Mouse (Mus musculus) heart, embryonic 16.5 days (tissue): ENCODE results near the gene Sulf2. TPM values are rescaled to one million over a fixed set of nuclear protein-coding genes. Genes with fewer than 3 reads are reported as not detected.

ENCODE experiments used
- ATAC-seq: fragments of 200-750 bp; cut with Nextera tagmentation; replicated peaks from 2 replicates; pipeline ENCODE4 v1.8.0; 2017; ENCODE audit warnings: moderate number of reproducible peaks; ENCODE audit not compliant: insufficient read depth, low FRiP score; ENCODE audit errors: extremely low read depth
- H3K27ac ChIP-seq: fragments of 300-500 bp; sonication (generic); 2 replicates; pipeline ENCODE4 v1.5.1; 2014; ENCODE audit warnings: mild to moderate bottlenecking, low read length, control low read depth, moderate library complexity
- H3K27me3 ChIP-seq: fragments of 300-500 bp; sonication (generic); 2 replicates; pipeline ENCODE4 v1.6.1; 2014; ENCODE audit warnings: low read length, mixed read lengths; ENCODE audit not compliant: control insufficient read depth, insufficient read depth
- H3K36me3 ChIP-seq: fragments of 300-500 bp; sonication (generic); 2 replicates; pipeline ENCODE4 v1.6.1; 2014; ENCODE audit not compliant: control insufficient read depth, insufficient read depth
- H3K4me1 ChIP-seq: fragments of 300-500 bp; sonication (generic); 2 replicates; pipeline ENCODE4 v1.6.1; 2014; ENCODE audit warnings: low read length, mixed read lengths; ENCODE audit not compliant: control insufficient read depth, insufficient read depth
- H3K4me2 ChIP-seq: fragments of 300-500 bp; sonication (generic); 2 replicates; pipeline ENCODE4 v1.6.1; 2014; ENCODE audit warnings: low read depth, mild to moderate bottlenecking, control low read depth, low read length
- H3K4me3 ChIP-seq: fragments of 300-500 bp; sonication (generic); 2 replicates; pipeline ENCODE4 v1.5.1; 2014; ENCODE audit warnings: mild to moderate bottlenecking, control low read depth, low read length
- H3K9ac ChIP-seq: fragments of 300-500 bp; sonication (generic); 2 replicates; pipeline ENCODE4 v1.6.1; 2014; ENCODE audit warnings: low read length, control low read depth
- H3K9me3 ChIP-seq: fragments of 300-500 bp; sonication (generic); replicated peaks from 2 replicates; pipeline ENCODE4 v1.6.1; 2016; ENCODE audit warnings: low read length; ENCODE audit not compliant: control insufficient read depth
- WGBS: fragments of 180-500 bp; shearing (Covaris S2); extraction: QIAGEN DNeasy Blood & Tissue Kit; methylation state at CpG from one replicate; pipeline ENCODE4 v1.1.7; 2014; 5-methylcytosine and 5-hydroxymethylcytosine counted together
- polyA plus RNA-seq: library from polyadenylated mRNA; unstranded; fragments of >200 nt; fragmentation: Nextera tagmentation; extraction: Ambion mirVana; gene quantifications from 2 replicates; pipeline ENCODE4 v1.2.1, GENCODE M21; 2015

Sulf2 gene
- polyA plus RNA-seq, 1 experiment from 2014 or later: 61.8 TPM

DNA sequence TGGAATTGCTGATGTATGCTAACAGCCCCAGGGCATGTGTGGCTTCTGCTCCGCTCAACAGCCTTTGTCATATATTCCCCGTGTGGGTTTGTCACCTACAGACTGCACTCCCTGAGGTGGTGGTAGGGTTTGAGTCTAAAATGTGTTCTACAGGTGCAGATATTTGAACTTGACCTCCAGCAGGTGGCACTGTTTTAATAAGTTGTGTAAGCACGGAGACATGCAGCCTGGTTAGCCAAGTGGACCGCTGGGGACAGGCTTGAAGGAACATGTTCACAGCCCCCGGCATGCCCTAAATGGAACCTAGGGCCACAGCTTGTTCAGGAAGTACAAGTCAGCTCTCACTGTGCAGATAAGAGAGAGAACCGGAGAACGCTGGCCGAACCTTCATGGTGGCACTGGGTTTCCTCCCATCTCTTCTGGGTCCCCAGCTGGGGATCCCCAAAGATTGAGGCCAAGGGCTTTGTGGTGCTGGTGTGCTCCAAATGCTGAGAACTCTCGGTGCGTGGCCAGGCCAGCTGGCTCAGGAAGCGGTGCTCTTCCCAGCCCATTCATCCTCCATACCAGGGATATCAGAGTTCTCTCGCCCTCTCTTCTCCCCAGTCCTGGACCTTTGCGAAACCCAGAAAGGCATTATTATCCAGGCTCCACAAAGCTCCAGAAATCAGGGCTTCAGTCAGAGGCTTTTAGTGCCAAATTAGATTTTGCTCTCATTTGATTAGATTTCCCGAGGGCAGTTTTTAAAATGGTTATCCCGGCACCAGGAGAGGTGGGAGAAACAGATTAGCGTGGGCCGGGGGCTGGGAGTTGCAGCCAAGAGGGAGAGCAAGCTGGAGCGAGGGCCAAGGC lies 57.8 kb downstream of the Sulf2 start:
- Histone ChIP-seq H3K27ac (peak overlapping the region; percentile 37), H3K9ac (peak overlapping the region; percentile 41; the same call in 1 of the 2 replicates), H3K27me3 (no peaks in the 10 kb centered on the region), H3K4me2 (no peak overlapping the region), H3K36me3 (peaks cover 14% of the 10 kb centered on the region), H3K9me3 (0 out of 2 replicates have a peak, but pooled peaks cover 2% of the 10 kb centered on the region), H3K4me1 (peaks cover 40% of the 10 kb centered on the region), H3K4me3 (no peak overlapping the region)
- no peak for ATAC-seq
- 65% methylated on average over 18 of the region's 18 CpGs for WGBS

- H3K36me3 ChIP-seq: peaks cover 14% of the 10 kb centered on the region
- no peaks in the 10 kb centered on the region for H3K27me3 ChIP-seq
- H3K4me2 ChIP-seq: no peak overlapping the region
- H3K9ac ChIP-seq: no peak overlapping the region
- H3K9me3 ChIP-seq: 0 out of 2 replicates have a peak, but pooled peaks cover 2% of the 10 kb centered on the region
- H3K27ac ChIP-seq: 0 out of 2 replicates have a peak overlapping the region, but pooled peaks have one; percentile 34
- H3K4me1 ChIP-seq: peaks cover 35% of the 10 kb centered on the region
- H3K4me3 ChIP-seq: no peak overlapping the region
- WGBS: 100% methylated on average over 1 of the region's 1 CpGs
- no peak for ATAC-seq
Measured at GRCm38 (mm10) chr2:166096834-166097233, 58.6 kb downstream of the Sulf2 start.

DNA sequence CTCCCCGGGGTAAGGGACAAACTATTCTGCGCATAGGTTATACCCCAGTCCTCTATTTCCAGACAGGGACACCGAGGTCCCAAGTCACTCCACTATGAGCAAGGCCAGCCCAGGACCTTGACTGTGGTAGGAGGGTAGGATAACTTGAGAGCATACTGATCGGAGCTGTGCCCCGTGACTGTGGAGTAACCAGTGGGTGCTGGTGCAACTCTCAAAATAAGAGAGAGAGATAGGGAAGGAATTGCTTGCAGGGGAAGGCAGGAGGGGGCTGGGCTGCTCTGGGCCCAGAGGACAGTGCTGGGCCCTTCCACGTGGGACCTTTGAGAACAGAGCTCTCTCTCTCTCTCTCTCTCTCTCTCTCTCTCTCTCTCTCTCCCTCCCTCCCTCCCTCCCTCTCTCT lies 59.2 kb downstream of the Sulf2 start:
- Histone ChIP-seq H3K4me1 (peaks cover 35% of the 10 kb centered on the region), H3K4me2 (no peak overlapping the region), H3K27ac (peak overlapping the region; percentile 72), H3K9ac (no peak overlapping the region), H3K36me3 (peaks cover 14% of the 10 kb centered on the region), H3K27me3 (no peaks in the 10 kb centered on the region), H3K9me3 (0 out of 2 replicates have a peak, but pooled peaks cover 2% of the 10 kb centered on the region), H3K4me3 (no peak overlapping the region)
- ATAC-seq: peak; percentile 45; the same call in 1 of the 2 replicates
- 76% methylated on average over 6 of the region's 6 CpGs for WGBS

DNA sequence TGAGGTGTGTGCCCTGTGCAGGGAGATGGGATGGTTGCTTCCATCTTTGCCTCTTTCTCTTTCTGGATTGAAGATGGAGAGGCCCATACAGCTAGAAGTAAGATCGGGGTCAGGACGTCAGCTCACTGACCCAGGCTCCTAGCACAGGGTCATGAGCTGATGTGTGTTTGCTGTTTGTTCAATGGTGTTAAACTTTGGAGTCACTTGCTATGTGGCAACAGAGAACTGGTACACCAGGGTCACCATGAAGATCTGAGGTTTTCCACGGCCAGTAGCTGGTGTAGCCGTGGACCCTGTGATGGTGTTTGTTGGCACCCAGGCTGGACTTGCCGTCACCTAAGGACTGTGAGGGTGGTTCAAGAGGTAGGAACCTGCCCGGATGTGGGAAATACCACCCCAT lies 63.1 kb downstream of the Sulf2 start:
- no peak overlapping the region for H3K27ac ChIP-seq
- H3K4me3 ChIP-seq: no peak overlapping the region
- H3K36me3 ChIP-seq: peaks cover 29% of the 10 kb centered on the region
- ATAC-seq: no peak
- H3K4me2 ChIP-seq: no peak overlapping the region
- 88% methylated on average over 6 of the region's 6 CpGs for WGBS
- H3K27me3 ChIP-seq: no peaks in the 10 kb centered on the region
- H3K9me3 ChIP-seq: 0 out of 2 replicates have a peak, but pooled peaks cover 2% of the 10 kb centered on the region
- H3K4me1 ChIP-seq: peaks cover 24% of the 10 kb centered on the region
- H3K9ac ChIP-seq: no peak overlapping the region

- Histone ChIP-seq H3K9me3 (no peaks in the 10 kb centered on the region), H3K36me3 (peaks cover 32% of the 10 kb centered on the region), H3K27ac (no peak overlapping the region), H3K27me3 (no peaks in the 10 kb centered on the region), H3K4me3 (no peak overlapping the region), H3K9ac (no peak overlapping the region), H3K4me1 (peaks cover 22% of the 10 kb centered on the region), H3K4me2 (no peak overlapping the region)
- no peak for ATAC-seq
Measured at GRCm38 (mm10) chr2:166091599-166091998, 63.9 kb downstream of the Sulf2 start.

GRCm38 (mm10) chr2:166090131-166090581 lies 65.3 kb downstream of the Sulf2 start:
- Histone ChIP-seq H3K9me3 (no peaks in the 10 kb centered on the region), H3K27ac (peak overlapping the region; percentile 7), H3K4me2 (no peak overlapping the region), H3K27me3 (no peaks in the 10 kb centered on the region), H3K4me1 (peaks cover 11% of the 10 kb centered on the region; the same call in 1 of the 2 replicates), H3K4me3 (no peak overlapping the region), H3K36me3 (peaks cover 37% of the 10 kb centered on the region), H3K9ac (no peak overlapping the region)
- WGBS: 25% methylated on average over 7 of the region's 7 CpGs
- peak; percentile 26; the same call in 1 of the 2 replicates for ATAC-seq

- peaks cover 11% of the 10 kb centered on the region; the same call in 1 of the 2 replicates for H3K4me1 ChIP-seq
- WGBS: 84% methylated on average over 9 of the region's 9 CpGs
- peaks cover 32% of the 10 kb centered on the region for H3K36me3 ChIP-seq
- no peak for ATAC-seq
- H3K27ac ChIP-seq: no peak overlapping the region
- no peaks in the 10 kb centered on the region for H3K9me3 ChIP-seq
- H3K27me3 ChIP-seq: no peaks in the 10 kb centered on the region
- H3K4me2 ChIP-seq: no peak overlapping the region
- H3K4me3 ChIP-seq: no peak overlapping the region
- no peak overlapping the region for H3K9ac ChIP-seq
Measured at GRCm38 (mm10) chr2:166088991-166089390, 66.5 kb downstream of the Sulf2 start.

GRCm38 (mm10) chr2:166086457-166087233 lies 68.8 kb downstream of the Sulf2 start:
- ATAC-seq: no peak
- Histone ChIP-seq H3K9ac (no peak overlapping the region), H3K36me3 (peaks cover 23% of the 10 kb centered on the region), H3K27me3 (no peaks in the 10 kb centered on the region), H3K4me3 (no peak overlapping the region), H3K4me1 (peaks cover 28% of the 10 kb centered on the region), H3K27ac (no peak overlapping the region), H3K4me2 (no peak overlapping the region), H3K9me3 (no peaks in the 10 kb centered on the region)
- 78% methylated on average over 29 of the region's 29 CpGs for WGBS
